20 mouse cellular contexts compared by ENCODE assay signal in genomic region chr3:9957870-9958269, GRCm38 (mm10).
"Had no signal": no experiment of that assay in that cellular context is flagged by ENCODE, and none has a peak within 500 bp of the region (broad histone marks: within the 10 kb centered on the region; RNA-seq: fewer than 3 reads in every experiment).

No protein-coding gene starts in this region.

- H3K9me3 ChIP-seq: liver, embryonic 13.5 days; midbrain, embryonic 12.5 days; midbrain, embryonic 15.5 days; neural tube, embryonic 12.5 days; neural tube, embryonic 15.5 days had no signal

- H3K36me3 ChIP-seq: liver, embryonic 13.5 days; midbrain, embryonic 12.5 days; midbrain, embryonic 15.5 days; neural tube, embryonic 12.5 days; neural tube, embryonic 15.5 days had no signal

- ATAC-seq: intestine, postnatal 0 days; lung, postnatal 0 days; midbrain, embryonic 15.5 days had no signal

- H3K27ac ChIP-seq: layer of hippocampus, adult 2 months; liver, embryonic 13.5 days; macrophage; midbrain, embryonic 12.5 days; midbrain, embryonic 15.5 days; neural tube, embryonic 12.5 days; neural tube, embryonic 15.5 days; stomach, postnatal 0 days had no signal

- H3K9ac ChIP-seq: liver, embryonic 13.5 days; lung, embryonic 14.5 days; midbrain, embryonic 12.5 days; midbrain, embryonic 15.5 days; neural tube, embryonic 12.5 days; neural tube, embryonic 15.5 days had no signal

- H3K4me2 ChIP-seq: liver, embryonic 13.5 days; lung, embryonic 14.5 days; midbrain, embryonic 12.5 days; midbrain, embryonic 15.5 days; neural tube, embryonic 12.5 days; neural tube, embryonic 15.5 days had no signal

- H3K4me1 ChIP-seq: liver, embryonic 13.5 days; midbrain, embryonic 12.5 days; midbrain, embryonic 15.5 days; neural tube, embryonic 12.5 days; neural tube, embryonic 15.5 days had no signal

- H3K27me3 ChIP-seq: liver, embryonic 13.5 days; midbrain, embryonic 12.5 days; midbrain, embryonic 15.5 days; neural tube, embryonic 12.5 days; neural tube, embryonic 15.5 days had no signal

- H3K4me3 ChIP-seq: layer of hippocampus, adult 2 months; liver, embryonic 13.5 days; midbrain, embryonic 12.5 days; midbrain, embryonic 15.5 days; neural tube, embryonic 12.5 days; neural tube, embryonic 15.5 days had no signal

- DNase-seq: kidney, adult 9 months; kidney, postnatal 14 days; layer of hippocampus, adult 9-11 months; liver, embryonic 13.5 days; lung, embryonic 14.5 days; right cerebral cortex, adult 18-20 months; right cerebral cortex, postnatal 14 days; right cerebral cortex, postnatal 4 days; thymus, adult 2 months; thymus, postnatal 14 days; thymus, postnatal 4 days had no signal
